Mouse (Mus musculus): ENCODE data around the gene Prpf19.

Prpf19 gene

GRCm38 (mm10) chr19:10895016-10895528 lies at the start of gene Prpf19:
Prpf19 (plus strand) TSS chr19:10895231.
- CTCF ChIA-PET: interaction anchor here (0.6 kb wide), 1 partner anchor 154 kb away, joined by 4 read pairs; no protein-coding TSS in a partner anchor

GRCm38 (mm10) chr19:10845454-10845853 lies 49.6 kb upstream of the Prpf19 start:
- CTCF ChIA-PET: no interaction called here

- CTCF ChIA-PET: no interaction called here
These were observed 48.9 kb upstream of the Prpf19 start for GRCm38 (mm10) chr19:10846150-10846549.

- CTCF ChIA-PET: no interaction called here
These were observed 47.5 kb upstream of the Prpf19 start for GRCm38 (mm10) chr19:10847311-10848087.

- CTCF ChIA-PET: no interaction called here
These were observed 39.6 kb upstream of the Prpf19 start for GRCm38 (mm10) chr19:10855422-10855821.

GRCm38 (mm10) chr19:10856520-10856919 lies 38.5 kb upstream of the Prpf19 start:
- CTCF ChIA-PET: no interaction called here

- CTCF ChIA-PET: no interaction called here
These were observed 34.9 kb upstream of the Prpf19 start for GRCm38 (mm10) chr19:10860072-10860497.

GRCm38 (mm10) chr19:10866351-10866750 lies 28.7 kb upstream of the Prpf19 start:
- CTCF ChIA-PET: no interaction called here

- CTCF ChIA-PET: interaction anchor here (1.1 kb wide), 1 partner anchor 13 kb away, joined by 11 read pairs; no protein-coding TSS in a partner anchor
These were observed 26.9 kb upstream of the Prpf19 start for GRCm38 (mm10) chr19:10867946-10868622.

- CTCF ChIA-PET: interaction anchor here (1.1 kb wide), 1 partner anchor 12 kb away, joined by 11 read pairs; no protein-coding TSS in a partner anchor
These were observed 26.3 kb upstream of the Prpf19 start for GRCm38 (mm10) chr19:10868623-10869141.

- CTCF ChIA-PET: interaction anchor here (0.8 kb wide), 1 partner anchor 386 kb away, joined by 3 read pairs; no protein-coding TSS in a partner anchor
These were observed 25.7 kb upstream of the Prpf19 start for GRCm38 (mm10) chr19:10869241-10869885.

GRCm38 (mm10) chr19:10869886-10870527 lies 25.0 kb upstream of the Prpf19 start, which contains the start of gene Tmem132a:
Tmem132a (minus strand) TSS chr19:10869940.
- CTCF ChIA-PET: interaction anchor here (0.6 to 0.8 kb wide), 2 partner anchors 192 to 385 kb away, joined by 3 to 4 read pairs; no protein-coding TSS in a partner anchor

- CTCF ChIA-PET: no interaction called here
These were observed 24.4 kb upstream of the Prpf19 start for GRCm38 (mm10) chr19:10870676-10871075.

GRCm38 (mm10) chr19:10871328-10871961 lies 23.6 kb upstream of the Prpf19 start:
- CTCF ChIA-PET: interaction anchor here (0.7 to 1.1 kb wide), 2 partner anchors 11 to 38 kb away, joined by 3 read pairs; partner anchors contain the start of gene Tmem109

GRCm38 (mm10) chr19:10878201-10878837 lies 16.7 kb upstream of the Prpf19 start:
- CTCF ChIA-PET: no interaction called here

- CTCF ChIA-PET: interaction anchor here (0.6 to 1.1 kb wide), 8 partner anchors 12 to 167 kb away, joined by 3 to 11 read pairs (median 5); no protein-coding TSS in a partner anchor
These were observed 14.7 kb upstream of the Prpf19 start for GRCm38 (mm10) chr19:10880085-10880974.

GRCm38 (mm10) chr19:10880975-10881425 lies 14.0 kb upstream of the Prpf19 start:
- CTCF ChIA-PET: interaction anchor here (0.6 to 1.1 kb wide), 6 partner anchors 12 to 168 kb away, joined by 4 to 11 read pairs (median 5); no protein-coding TSS in a partner anchor

- CTCF ChIA-PET: interaction anchor here (0.6 to 1.4 kb wide), 6 partner anchors 10 to 355 kb away, joined by 3 to 11 read pairs (median 4); no protein-coding TSS in a partner anchor
These were observed 13.4 kb upstream of the Prpf19 start, which contains the start of gene Tmem109 for GRCm38 (mm10) chr19:10881426-10882154. Tmem109 (minus strand) TSS chr19:10882001.

Measured in spleen, embryonic (tissue).